Mouse (Mus musculus) bone marrow, adult 2 months (tissue): ENCODE measurements around the gene Mtx3.

Experiments
- CTCF ChIP-seq: fragments of 200-500 bp; IDR thresholded peaks from 2 replicates; pipeline ENCODE4 v1.5.1; 2011; ENCODE audit warnings: low read length, control low read depth; ENCODE audit not compliant: control insufficient read depth, insufficient read depth
- POLR2A ChIP-seq: fragments of 200-500 bp; IDR thresholded peaks from 2 replicates; pipeline ENCODE4 v1.6.1; 2011; ENCODE audit warnings: low read depth, mild to moderate bottlenecking, control low read depth, low read length, borderline replicate concordance; ENCODE audit not compliant: control insufficient read depth

DNA sequence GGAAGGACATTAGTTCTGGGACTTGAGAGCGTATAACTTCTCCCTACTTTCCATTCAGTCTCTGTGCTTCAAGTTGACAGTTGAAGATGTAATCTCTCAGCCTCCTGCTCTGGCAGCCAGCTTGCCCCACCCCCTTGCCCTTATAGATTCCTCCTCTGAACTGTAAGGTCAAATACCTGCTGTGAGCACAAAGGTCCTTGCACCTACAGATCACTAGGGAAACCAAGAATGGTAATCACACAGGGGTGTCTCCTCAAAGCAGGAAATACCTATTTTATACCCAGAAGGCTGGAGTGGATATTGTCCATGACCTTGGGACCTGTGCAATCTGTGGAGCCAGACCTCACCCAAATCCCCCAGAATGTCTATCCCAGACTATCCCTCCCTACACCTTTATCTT is 40.4 kb downstream of the Mtx3 start:
- TF ChIP-seq POLR2A (no peak), CTCF (no peak)
